Mouse (Mus musculus) cortical plate, adult 2 months (tissue): Measurements from ENCODE around the gene Mcoln2.

Experiments used
- CTCF ChIP-seq: fragments of 200-500 bp; IDR thresholded peaks from 2 replicates; pipeline ENCODE4 v1.5.1; 2011; ENCODE audit warnings: mild to moderate bottlenecking, control low read depth, low read length; ENCODE audit not compliant: insufficient read depth; ENCODE audit errors: extremely low read depth
- POLR2A ChIP-seq: fragments of 200-500 bp; IDR thresholded peaks from 2 replicates; pipeline ENCODE4 v1.6.1; 2011; ENCODE audit warnings: mild to moderate bottlenecking, low read length, control low read depth; ENCODE audit not compliant: insufficient read depth; ENCODE audit errors: extremely low read depth

DNA sequence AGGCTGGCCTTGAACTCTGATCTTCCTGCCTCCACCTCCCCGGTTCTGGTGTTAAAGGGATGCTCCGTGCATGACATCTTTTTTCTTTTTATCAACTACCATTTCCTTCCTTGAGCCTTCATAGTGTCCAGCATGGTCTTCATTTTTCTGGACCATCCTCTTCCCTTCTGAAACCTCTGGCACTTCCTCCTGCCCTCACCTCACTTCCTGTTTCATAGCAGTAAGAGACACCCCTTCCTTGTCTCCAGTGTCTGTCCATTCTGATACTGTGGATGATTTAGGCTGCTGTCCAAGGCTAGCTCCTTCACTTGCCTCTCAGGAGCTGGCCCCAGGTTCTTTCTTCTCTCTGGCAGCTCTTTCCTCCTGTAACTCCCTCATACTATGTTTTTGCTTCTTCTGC is 14.2 kb upstream of the Mcoln2 start:
- no peak for TF ChIP-seq CTCF
- TF ChIP-seq POLR2A = no peak
